Mouse (Mus musculus) adrenal gland, adult 2 months (tissue): ENCODE data around the gene Mcu. TPM values are rescaled to one million over a fixed set of nuclear protein-coding genes. Genes with fewer than 3 reads are reported as not detected.
A peak's percentile ranks its signal among the peaks of the same experiment; 100 is the strongest.

Experiments used
- DNase-seq: peaks from one replicate; pipeline ENCODE4 v3.0.0; 2021
- polyA plus RNA-seq: library from polyadenylated mRNA; depleted of rRNA; stranded (reverse); fragments of >200 nt; gene quantifications from 2 replicates; pipeline ENCODE4 v1.2.3, GENCODE M21; 2012
- total RNA-seq, 2 experiments: library from RNA; stranded (reverse); gene quantifications; 2 replicates each; pipeline ENCODE4 v1.2.3; 2021

The Mcu gene
- total and polyA plus RNA-seq, 3 experiments = 14.7 to 48.2 (median 36.2) TPM

GRCm38 (mm10) chr10:59537579-59537978 is 78.9 kb downstream of the Mcu start:
- peak; percentile 31 for DNase-seq

- no peak for DNase-seq
Measured at GRCm38 (mm10) chr10:59532256-59532655, 84.2 kb downstream of the Mcu start.

GRCm38 (mm10) chr10:59527819-59528218 is 88.7 kb downstream of the Mcu start:
- DNase-seq = no peak

GRCm38 (mm10) chr10:59527311-59527710 is 89.2 kb downstream of the Mcu start:
- DNase-seq = no peak

- DNase-seq = no peak
Measured at GRCm38 (mm10) chr10:59524675-59525074, 91.8 kb downstream of the Mcu start.

GRCm38 (mm10) chr10:59523826-59524331 is 92.6 kb downstream of the Mcu start:
- DNase-seq = no peak

- no peak for DNase-seq
Measured at GRCm38 (mm10) chr10:59520701-59521100, 95.8 kb downstream of the Mcu start.

GRCm38 (mm10) chr10:59519411-59519810 is 97.1 kb downstream of the Mcu start:
- no peak for DNase-seq

- DNase-seq = no peak
Measured at GRCm38 (mm10) chr10:59517201-59517600, 99.3 kb downstream of the Mcu start.

GRCm38 (mm10) chr10:59514739-59515464 is 101.6 kb downstream of the Mcu start:
- no peak for DNase-seq

GRCm38 (mm10) chr10:59512173-59512572 is 104.3 kb downstream of the Mcu start:
- no peak for DNase-seq

- no peak for DNase-seq
Measured at GRCm38 (mm10) chr10:59511427-59511963, 105.0 kb downstream of the Mcu start.

- DNase-seq = no peak
Measured at GRCm38 (mm10) chr10:59510713-59511426, 105.6 kb downstream of the Mcu start.

GRCm38 (mm10) chr10:59509197-59509596 is 107.3 kb downstream of the Mcu start:
- DNase-seq = peak; percentile 26

- DNase-seq = no peak
Measured at GRCm38 (mm10) chr10:59506711-59507110, 109.8 kb downstream of the Mcu start.

- DNase-seq = no peak
Measured at GRCm38 (mm10) chr10:59504291-59504690, 112.2 kb downstream of the Mcu start.

GRCm38 (mm10) chr10:59503433-59504210 is 112.9 kb downstream of the Mcu start:
- DNase-seq = peak; percentile 41

- no peak for DNase-seq
Measured at GRCm38 (mm10) chr10:59502381-59502780, 114.1 kb downstream of the Mcu start.

- no peak for DNase-seq
Measured at GRCm38 (mm10) chr10:59501761-59502160, 114.7 kb downstream of the Mcu start.

GRCm38 (mm10) chr10:59500225-59500624 is 116.3 kb downstream of the Mcu start:
- DNase-seq = no peak

- no peak for DNase-seq
Measured at GRCm38 (mm10) chr10:59497019-59497418, 119.5 kb downstream of the Mcu start.

- no peak for DNase-seq
Measured at GRCm38 (mm10) chr10:59494917-59495316, 121.6 kb downstream of the Mcu start.
